Mouse (Mus musculus) kidney, postnatal 0 days (tissue): ENCODE measurements at regions not wholly inside any gene's neighbourhood (a gene's known extent, or its start where the extent isn't known, plus 50 kb on each side); places are given as distances from the start of the nearest gene placed in this dataset.

Experiments
- ATAC-seq: fragments of 200-750 bp; cut with Nextera tagmentation; replicated peaks from 2 replicates; pipeline ENCODE4 v1.8.0; 2017; ENCODE audit warnings: low read depth, moderate number of reproducible peaks, moderate TSS enrichment, moderate library complexity; ENCODE audit not compliant: low FRiP score
- DNase-seq: peaks from one replicate; pipeline ENCODE4 v3.0.0-alpha.2; 2016; ENCODE audit warnings: low spot score
- H3K27ac ChIP-seq: fragments of 300-500 bp; sonication (generic); 2 replicates; pipeline ENCODE4 v1.5.1; 2014; ENCODE audit warnings: mild to moderate bottlenecking
- H3K27me3 ChIP-seq: fragments of 300-500 bp; sonication (generic); 2 replicates; pipeline ENCODE4 v1.6.1; 2014; ENCODE audit warnings: low read length, mixed read lengths; ENCODE audit not compliant: insufficient read depth
- H3K36me3 ChIP-seq: fragments of 300-500 bp; sonication (generic); 2 replicates; pipeline ENCODE4 v1.6.1; 2014; ENCODE audit warnings: low read length, mixed read lengths; ENCODE audit not compliant: insufficient read depth
- H3K4me1 ChIP-seq: fragments of 300-500 bp; sonication (generic); replicated peaks from 2 replicates; pipeline ENCODE4 v1.6.1; 2014; ENCODE audit warnings: antibody characterized with exemption, low read length, mixed read lengths; ENCODE audit not compliant: insufficient read depth
- H3K4me2 ChIP-seq: fragments of 300-500 bp; sonication (generic); 2 replicates; pipeline ENCODE4 v1.6.1; 2014; ENCODE audit warnings: mild to moderate bottlenecking, low read length, moderate library complexity, mixed read lengths
- H3K4me3 ChIP-seq: fragments of 300-500 bp; sonication (generic); replicated peaks from 2 replicates; pipeline ENCODE4 v1.5.1; 2014; ENCODE audit warnings: low read depth, low read length
- H3K9ac ChIP-seq: fragments of 300-500 bp; sonication (generic); 2 replicates; pipeline ENCODE4 v1.6.1; 2014; ENCODE audit warnings: low read depth, low read length
- H3K9me3 ChIP-seq: fragments of 300-500 bp; sonication (generic); replicated peaks from 2 replicates; pipeline ENCODE4 v1.6.1; 2016; ENCODE audit warnings: low read length, inconsistent platforms, mixed read lengths
- CTCF ChIP-seq: IDR thresholded peaks from 2 replicates; pipeline ENCODE4 v1.5.1; 2016; ENCODE audit warnings: antibody characterized with exemption, low read depth, mild to moderate bottlenecking, moderate library complexity
- WGBS: fragments of 180-500 bp; shearing (Covaris S2); extraction: QIAGEN DNeasy Blood & Tissue Kit; methylation state at CpG from one replicate; pipeline ENCODE4 v1.1.7; 2014; 5-methylcytosine and 5-hydroxymethylcytosine counted together

- no peaks in the 10 kb centered on the region for H3K36me3 ChIP-seq
- no peak overlapping the region for H3K27ac ChIP-seq
- no peak overlapping the region for H3K4me3 ChIP-seq
- no peak for TF ChIP-seq CTCF
- DNase-seq (no peak), ATAC-seq (no peak)
- no peak overlapping the region for H3K4me2 ChIP-seq
- H3K9ac ChIP-seq, result no peak overlapping the region
- 51% methylated on average over 2 of the region's 2 CpGs for WGBS
- no peaks in the 10 kb centered on the region for H3K27me3 ChIP-seq
- H3K4me1 ChIP-seq, result no peaks in the 10 kb centered on the region
- H3K9me3 ChIP-seq, result no peaks in the 10 kb centered on the region
Measured at GRCm38 (mm10) chr13:81852309-81852978, 69.6 kb downstream of the Cetn3 start.

GRCm38 (mm10) chr13:81856072-81856471, 73.2 kb downstream of the Cetn3 start:
- H3K27me3 ChIP-seq, result no peaks in the 10 kb centered on the region
- TF ChIP-seq CTCF, result no peak
- no peak overlapping the region for H3K4me3 ChIP-seq
- 46% methylated on average over 4 of the region's 4 CpGs for WGBS
- no peak overlapping the region for H3K4me2 ChIP-seq
- no peak overlapping the region for H3K9ac ChIP-seq
- H3K4me1 ChIP-seq, result no peaks in the 10 kb centered on the region
- H3K9me3 ChIP-seq, result no peaks in the 10 kb centered on the region
- H3K27ac ChIP-seq, result no peak overlapping the region
- no peaks in the 10 kb centered on the region for H3K36me3 ChIP-seq
- ATAC-seq (no peak), DNase-seq (no peak)

- DNase-seq (no peak), ATAC-seq (no peak)
- Histone ChIP-seq H3K4me3 (no peak overlapping the region), H3K4me1 (no peaks in the 10 kb centered on the region), H3K9ac (no peak overlapping the region), H3K27ac (no peak overlapping the region), H3K9me3 (no peaks in the 10 kb centered on the region), H3K36me3 (no peaks in the 10 kb centered on the region), H3K27me3 (no peaks in the 10 kb centered on the region), H3K4me2 (no peak overlapping the region)
- 67% methylated on average over 4 of the region's 4 CpGs for WGBS
- no peak for TF ChIP-seq CTCF
Measured at GRCm38 (mm10) chr13:81860683-81861082, 77.8 kb downstream of the Cetn3 start.

GRCm38 (mm10) chr13:81861886-81862600, 79.2 kb downstream of the Cetn3 start:
- no peaks in the 10 kb centered on the region for H3K4me1 ChIP-seq
- no peak for TF ChIP-seq CTCF
- ATAC-seq, result no peak
- H3K36me3 ChIP-seq, result no peaks in the 10 kb centered on the region
- no peak overlapping the region for H3K4me3 ChIP-seq
- DNase-seq, result no peak
- H3K9me3 ChIP-seq, result no peaks in the 10 kb centered on the region
- no peaks in the 10 kb centered on the region for H3K27me3 ChIP-seq
- H3K27ac ChIP-seq, result no peak overlapping the region
- no peak overlapping the region for H3K4me2 ChIP-seq
- no peak overlapping the region for H3K9ac ChIP-seq
- WGBS, result 80% methylated on average over 5 of the region's 5 CpGs

GRCm38 (mm10) chr13:81871226-81871625, 88.3 kb downstream of the Cetn3 start:
- H3K27me3 ChIP-seq, result no peaks in the 10 kb centered on the region
- 85% methylated on average over 9 of the region's 9 CpGs for WGBS
- H3K9ac ChIP-seq, result no peak overlapping the region
- DNase-seq, result no peak
- H3K9me3 ChIP-seq, result no peaks in the 10 kb centered on the region
- H3K4me3 ChIP-seq, result no peak overlapping the region
- H3K4me2 ChIP-seq, result no peak overlapping the region
- ATAC-seq, result no peak
- no peak for TF ChIP-seq CTCF
- no peaks in the 10 kb centered on the region for H3K36me3 ChIP-seq
- no peak overlapping the region for H3K27ac ChIP-seq
- no peaks in the 10 kb centered on the region for H3K4me1 ChIP-seq

GRCm38 (mm10) chr13:81885879-81886278, 103.0 kb downstream of the Cetn3 start:
- no peak overlapping the region for H3K27ac ChIP-seq
- no peak overlapping the region for H3K4me3 ChIP-seq
- no peak overlapping the region for H3K4me2 ChIP-seq
- no peak for DNase-seq
- no peak for TF ChIP-seq CTCF
- WGBS, result 54% methylated on average over 6 of the region's 6 CpGs
- H3K4me1 ChIP-seq, result no peaks in the 10 kb centered on the region
- H3K36me3 ChIP-seq, result no peaks in the 10 kb centered on the region
- H3K27me3 ChIP-seq, result no peaks in the 10 kb centered on the region
- no peak overlapping the region for H3K9ac ChIP-seq
- ATAC-seq, result no peak
- H3K9me3 ChIP-seq, result no peaks in the 10 kb centered on the region

- Histone ChIP-seq H3K4me3 (no peak overlapping the region), H3K9ac (no peak overlapping the region), H3K4me1 (no peaks in the 10 kb centered on the region), H3K27ac (no peak overlapping the region), H3K36me3 (no peaks in the 10 kb centered on the region), H3K27me3 (no peaks in the 10 kb centered on the region), H3K9me3 (no peaks in the 10 kb centered on the region), H3K4me2 (no peak overlapping the region)
- TF ChIP-seq CTCF, result no peak
- ATAC-seq (no peak), DNase-seq (no peak)
- 85% methylated on average over 4 of the region's 4 CpGs for WGBS
Measured at GRCm38 (mm10) chr13:81930266-81930665, 147.4 kb downstream of the Cetn3 start.
